In the genomic region with DNA sequence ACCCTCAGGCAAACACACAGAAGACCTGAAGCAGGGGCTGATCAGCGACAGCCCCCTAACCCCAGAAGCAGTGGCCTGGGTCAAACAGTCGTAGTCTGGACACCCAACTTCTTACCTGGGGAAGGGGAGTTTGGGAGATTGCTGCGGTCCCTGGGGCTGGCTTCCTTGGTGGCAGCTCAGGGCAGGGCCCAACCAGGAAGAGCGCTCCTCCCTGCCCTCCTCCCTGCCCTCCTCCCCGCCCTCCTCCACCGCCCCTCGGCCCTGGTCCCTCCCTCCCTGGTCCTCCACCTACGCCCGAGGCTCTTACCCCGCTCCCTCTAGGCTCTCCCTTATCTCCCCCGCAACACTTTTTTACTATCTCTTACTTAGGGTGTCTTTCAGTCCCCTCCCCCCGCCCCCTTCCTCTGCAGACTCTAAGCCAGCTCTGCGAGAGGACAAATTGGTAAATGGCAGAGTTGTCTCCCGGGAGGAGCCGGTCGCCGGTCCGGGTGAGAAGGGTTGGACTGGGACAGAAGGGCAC, we compare ENCODE assay signal across 9 mouse cellular contexts. TPM values are rescaled to one million over a fixed set of nuclear protein-coding genes. Genes with fewer than 3 reads are reported as not detected.
DNase-seq lines count a peak whose midpoint lies in the region; ATAC-seq and TF ChIP-seq lines count a peak whose summit lies in the region.
"Had no signal": no experiment of that assay in that cellular context is flagged by ENCODE, and none has a peak within 500 bp of the region (broad histone marks: within the 10 kb centered on the region; RNA-seq: fewer than 3 reads in every experiment).

No protein-coding gene starts in this region.

- H3K27ac ChIP-seq in testis, adult 2 months (ENCODE audit: control insufficient read depth, insufficient read depth, low read depth, low read length) = no peak overlapping the region
- peak overlapping the region; percentile 87 for H3K27ac ChIP-seq in liver, postnatal 0 days (ENCODE audit: low read depth)
- H3K27ac ChIP-seq in neural tube, embryonic 13.5 days (replicated peaks) = peak overlapping the region; percentile 38

- WGBS in liver, postnatal 0 days (ENCODE audit: insufficient replicate concordance) = 1% methylated on average over 15 of the region's 18 CpGs
- under 1% methylated on average over 16 of the region's 18 CpGs for WGBS in neural tube, embryonic 13.5 days

- peak; percentile 66 for ATAC-seq in inflammation-experienced regulatory T-cells, adult 6 months
- peak; percentile 88 for ATAC-seq in liver, postnatal 0 days
- peak; percentile 64 for ATAC-seq in neural tube, embryonic 13.5 days (ENCODE audit: low read depth)

- H3K36me3 ChIP-seq in testis, adult 2 months (ENCODE audit: control insufficient read depth, insufficient read depth, low read length) = no peaks in the 10 kb centered on the region
- H3K36me3 ChIP-seq in liver, postnatal 0 days (replicated peaks; ENCODE audit: insufficient read depth, low read length) = peaks cover 17% of the 10 kb centered on the region
- no peaks in the 10 kb centered on the region for H3K36me3 ChIP-seq in neural tube, embryonic 13.5 days

- no peak for TF ChIP-seq CTCF in testis, adult 2 months (IDR thresholded peaks at IDR 0.05; ENCODE audit: control insufficient read depth, insufficient read depth, insufficient replicate concordance, low read depth, low read length)
- no peak for TF ChIP-seq CTCF in liver, postnatal 0 days (IDR thresholded peaks at IDR 0.05; ENCODE audit: low read depth)

- H3K4me2 ChIP-seq in liver, postnatal 0 days (ENCODE audit: low read depth, low read length) = peak overlapping the region; percentile 93
- H3K4me2 ChIP-seq in neural tube, embryonic 13.5 days = peak overlapping the region; percentile 85

- peak overlapping the region; percentile 80 for H3K9ac ChIP-seq in liver, postnatal 0 days (replicated peaks)
- H3K9ac ChIP-seq in neural tube, embryonic 13.5 days = peak overlapping the region; percentile 81

- no peaks in the 10 kb centered on the region for H3K27me3 ChIP-seq in testis, adult 2 months (ENCODE audit: control insufficient read depth, insufficient read depth, low read length)
- no peaks in the 10 kb centered on the region for H3K27me3 ChIP-seq in liver, postnatal 0 days (ENCODE audit: insufficient read depth, low read length)
- peaks cover 47% of the 10 kb centered on the region for H3K27me3 ChIP-seq in neural tube, embryonic 13.5 days

- TF ChIP-seq EP300 in liver, postnatal 0 days (IDR thresholded peaks at IDR 0.05; ENCODE audit: low read depth) = 0 out of 2 replicates have a peak, but pooled peaks have one; percentile 53

- peaks cover 4% of the 10 kb centered on the region; the same call in 1 of the 2 replicates for H3K4me1 ChIP-seq in testis, adult 2 months (ENCODE audit: control insufficient read depth, insufficient read depth, low read length)
- H3K4me1 ChIP-seq in liver, postnatal 0 days (ENCODE audit: insufficient read depth) = peaks cover 36% of the 10 kb centered on the region
- H3K4me1 ChIP-seq in neural tube, embryonic 13.5 days (replicated peaks) = peaks cover 19% of the 10 kb centered on the region

- H3K9me3 ChIP-seq in liver, postnatal 0 days (ENCODE audit: low read length) = no peaks in the 10 kb centered on the region
- H3K9me3 ChIP-seq in neural tube, embryonic 13.5 days = no peaks in the 10 kb centered on the region

- DNase-seq in testis, postnatal 14 days (ENCODE audit: low spot score) = no peak
- DNase-seq in cerebellum, postnatal 14 days = peak; percentile 48 to 54
- peak; percentile 51 for DNase-seq in gastrocnemius, postnatal 10 days
- DNase-seq in liver, postnatal 0 days = peak; percentile 86
- DNase-seq in layer of hippocampus, postnatal 36 days = no peak

- no peak for TF ChIP-seq POLR2A in testis, adult 2 months (IDR thresholded peaks at IDR 0.05; ENCODE audit: control insufficient read depth, low read depth, low read length)

- peak overlapping the region; percentile 65 for H3K4me3 ChIP-seq in testis, adult 2 months (ENCODE audit: control insufficient read depth, low read depth, low read length)
- H3K4me3 ChIP-seq in liver, postnatal 0 days (ENCODE audit: low read depth, low read length) = peak overlapping the region; percentile 66
- H3K4me3 ChIP-seq in neural tube, embryonic 13.5 days = peak overlapping the region; percentile 52

RNA-seq across cellular contexts. Expression of a gene that starts 0.6 kb away (rescaled TPM):
- polyA plus RNA-seq in testis, adult 2 months (2012; rRNA removed) = 2.5 and 3.4 TPM in 2 replicates
- total RNA-seq in gastrocnemius, postnatal 10 days (2021) = 10 to 100 TPM; 78.1 to 83.8 TPM
- polyA plus RNA-seq in inflammation-experienced regulatory T-cells, adult 6 months (2017; shearing (Covaris generic)) = 10 to 100 TPM; 41.9 to 48.2 (median 44.7) TPM
- 6.8 and 7.2 TPM in 2 replicates for polyA plus RNA-seq in liver, postnatal 0 days (2015; fragmentation: Nextera tagmentation; extraction: Ambion mirVana)
- 6.9 and 7.5 TPM in 2 replicates for polyA plus RNA-seq in neural tube, embryonic 13.5 days (2015; fragmentation: Nextera tagmentation; extraction: Ambion mirVana)
- 10 to 100 TPM; 20.5 to 26.0 TPM for total RNA-seq in layer of hippocampus, postnatal 36 days (2021)

RNA-seq across cellular contexts. Expression of a gene that starts 29.1 kb away (rescaled TPM):
- 0.06 TPM in 1 of 2 replicates, not detected in the other for polyA plus RNA-seq in testis, adult 2 months (2012; rRNA removed)
- not detected for total RNA-seq in gastrocnemius, postnatal 10 days (2021)
- polyA plus RNA-seq in inflammation-experienced regulatory T-cells, adult 6 months (2017; shearing (Covaris generic)) = not detected
- 0.09 TPM in 1 of 2 replicates, not detected in the other for polyA plus RNA-seq in liver, postnatal 0 days (2015; fragmentation: Nextera tagmentation; extraction: Ambion mirVana)
- not detected in 2 replicates for polyA plus RNA-seq in neural tube, embryonic 13.5 days (2015; fragmentation: Nextera tagmentation; extraction: Ambion mirVana)
- total RNA-seq in layer of hippocampus, postnatal 36 days (2021) = not detected
- polyA plus RNA-seq: gonadal fat pad, adult 2 months had no signal

RNA-seq across cellular contexts. Expression of a gene that starts 31.3 kb away (rescaled TPM):
- 30.5 and 33.3 TPM in 2 replicates for polyA plus RNA-seq in testis, adult 2 months (2012; rRNA removed)
- total RNA-seq in gastrocnemius, postnatal 10 days (2021) = 10 to 100 TPM; 18.4 to 22.1 TPM
- 10 to 100 TPM; 12.6 to 16.5 (median 16.2) TPM for polyA plus RNA-seq in inflammation-experienced regulatory T-cells, adult 6 months (2017; shearing (Covaris generic))
- 12.4 and 15.4 TPM in 2 replicates for polyA plus RNA-seq in liver, postnatal 0 days (2015; fragmentation: Nextera tagmentation; extraction: Ambion mirVana)
- 36.2 and 37.0 TPM in 2 replicates for polyA plus RNA-seq in neural tube, embryonic 13.5 days (2015; fragmentation: Nextera tagmentation; extraction: Ambion mirVana)
- total RNA-seq in layer of hippocampus, postnatal 36 days (2021) = 10 to 100 TPM; 46.4 to 52.3 TPM

RNA-seq across cellular contexts. Expression of a gene that starts 42.5 kb away (rescaled TPM):
- polyA plus RNA-seq in testis, adult 2 months (2012; rRNA removed) = 9.5 and 9.8 TPM in 2 replicates
- 10 to 100 TPM; 34.1 to 36.3 TPM for total RNA-seq in gastrocnemius, postnatal 10 days (2021)
- 10 to 100 TPM; 36.6 to 40.3 (median 36.7) TPM for polyA plus RNA-seq in inflammation-experienced regulatory T-cells, adult 6 months (2017; shearing (Covaris generic))
- polyA plus RNA-seq in liver, postnatal 0 days (2015; fragmentation: Nextera tagmentation; extraction: Ambion mirVana) = 28.2 and 29.6 TPM in 2 replicates
- polyA plus RNA-seq in neural tube, embryonic 13.5 days (2015; fragmentation: Nextera tagmentation; extraction: Ambion mirVana) = 65.5 and 68.2 TPM in 2 replicates
- total RNA-seq in layer of hippocampus, postnatal 36 days (2021) = 10 to 100 TPM; 46.8 to 47.9 TPM

RNA-seq across cellular contexts. Expression of a gene that starts 42.6 kb away (rescaled TPM):
- polyA plus RNA-seq in testis, adult 2 months (2012; rRNA removed) = 605 and 748 TPM in 2 replicates
- 100 to 1,000 TPM; 669 to 708 TPM for total RNA-seq in gastrocnemius, postnatal 10 days (2021)
- 1,000 to 10,000 TPM; 1,798 to 3,866 (median 2,409) TPM for polyA plus RNA-seq in inflammation-experienced regulatory T-cells, adult 6 months (2017; shearing (Covaris generic))
- polyA plus RNA-seq in liver, postnatal 0 days (2015; fragmentation: Nextera tagmentation; extraction: Ambion mirVana) = 781 and 784 TPM in 2 replicates
- 578 and 624 TPM in 2 replicates for polyA plus RNA-seq in neural tube, embryonic 13.5 days (2015; fragmentation: Nextera tagmentation; extraction: Ambion mirVana)
- total RNA-seq in layer of hippocampus, postnatal 36 days (2021) = 100 to 1,000 TPM; 676 to 701 TPM

Comparison
In these comparisons a context has a peak if more than half of its experiments do, and no peak if none do; other contexts are left out.
1. DNase-seq: peak in cerebellum, postnatal 14 days (2 of 2), gastrocnemius, postnatal 10 days (single experiment) and liver, postnatal 0 days (single experiment); none in testis, postnatal 14 days (single experiment) and layer of hippocampus, postnatal 36 days (0 of 2).
2. Peak in every context shown above with its lines, with median percentiles within 50 percentile points of each other: H3K4me3 ChIP-seq and ATAC-seq.